Mouse (Mus musculus) heart, adult 2 months (tissue): ENCODE data around the gene Cdca5.

ENCODE experiments used
- CTCF ChIP-seq: fragments of 200-600 bp; IDR thresholded peaks from 2 replicates; pipeline ENCODE4 v1.8.1; 2022; ENCODE audit warnings: antibody characterized with exemption, mild to moderate bottlenecking, moderate library complexity
- POLR2A ChIP-seq: fragments of 200-500 bp; IDR thresholded peaks from 2 replicates; pipeline ENCODE4 v1.6.1; 2011; ENCODE audit warnings: mild to moderate bottlenecking, low read depth, low read length, control low read depth; ENCODE audit not compliant: insufficient read depth

- TF ChIP-seq POLR2A (no peak), CTCF (no peak)
Observed at GRCm38 (mm10) chr19:6073889-6074288, 10.9 kb upstream of the Cdca5 start.
